Mouse (Mus musculus) testis, adult 2 months (tissue): ENCODE measurements around the gene Zbtb38. TPM values are rescaled to one million over a fixed set of nuclear protein-coding genes. Genes with fewer than 3 reads are reported as not detected.
"Not testable (repeated sequence)": the region's sequence is repeated elsewhere in the genome, so short reads cannot be mapped to it uniquely, and the experiment has no call there.

Experiments used
- H3K27ac ChIP-seq: fragments of 200-500 bp; 2 replicates; pipeline ENCODE4 v1.5.1; 2012; ENCODE audit warnings: low read depth, low read length; ENCODE audit not compliant: control insufficient read depth, insufficient read depth
- H3K27me3 ChIP-seq: fragments of 200-500 bp; 2 replicates; pipeline ENCODE4 v1.6.1; 2012; ENCODE audit warnings: mild to moderate bottlenecking, low read length, moderate library complexity; ENCODE audit not compliant: control insufficient read depth, insufficient read depth
- H3K36me3 ChIP-seq: fragments of 200-500 bp; 2 replicates; pipeline ENCODE4 v1.6.1; 2012; ENCODE audit warnings: mild to moderate bottlenecking, low read length; ENCODE audit not compliant: control insufficient read depth, insufficient read depth
- H3K4me1 ChIP-seq: fragments of 200-500 bp; 2 replicates; pipeline ENCODE4 v1.6.1; 2012; ENCODE audit warnings: low read length; ENCODE audit not compliant: control insufficient read depth, insufficient read depth
- H3K4me3 ChIP-seq: fragments of 200-500 bp; 2 replicates; pipeline ENCODE4 v1.5.1; 2012; ENCODE audit warnings: low read depth, mild to moderate bottlenecking, low read length, moderate library complexity, mixed read lengths; ENCODE audit not compliant: control insufficient read depth
- CTCF ChIP-seq: fragments of 200-500 bp; IDR thresholded peaks from 2 replicates; pipeline ENCODE4 v1.5.1; 2012; ENCODE audit warnings: low read depth, mild to moderate bottlenecking, inconsistent platforms, low read length, moderate library complexity; ENCODE audit not compliant: control insufficient read depth, insufficient read depth, insufficient replicate concordance
- POLR2A ChIP-seq: fragments of 200-500 bp; IDR thresholded peaks from 2 replicates; pipeline ENCODE4 v1.6.1; 2012; ENCODE audit warnings: low read depth, mild to moderate bottlenecking, inconsistent platforms, low read length, moderate library complexity; ENCODE audit not compliant: control insufficient read depth
- polyA plus RNA-seq: library from polyadenylated mRNA; depleted of rRNA; stranded (reverse); fragments of >200 nt; gene quantifications from 2 replicates; pipeline ENCODE4 v1.2.3, GENCODE M21; 2012

The Zbtb38 gene
- polyA plus RNA-seq, 1 experiment = 2.4 TPM

GRCm38 (mm10) chr9:96649924-96650323 is 102.7 kb downstream of the Zbtb38 start:
- Histone ChIP-seq H3K4me1 (no peaks in the 10 kb centered on the region), H3K27ac (no peak overlapping the region), H3K27me3 (no peaks in the 10 kb centered on the region), H3K4me3 (no peak overlapping the region), H3K36me3 (no peaks in the 10 kb centered on the region)
- TF ChIP-seq CTCF (no peak), POLR2A (no peak)

- no peaks in the 10 kb centered on the region for H3K36me3 ChIP-seq
- no peak for TF ChIP-seq POLR2A
- TF ChIP-seq CTCF = no peak
- H3K4me3 ChIP-seq = no peak overlapping the region
- no peaks in the 10 kb centered on the region for H3K4me1 ChIP-seq
- no peaks in the 10 kb centered on the region for H3K27me3 ChIP-seq
- no peak overlapping the region for H3K27ac ChIP-seq
Observed at GRCm38 (mm10) chr9:96649362-96649761, 103.3 kb downstream of the Zbtb38 start.

GRCm38 (mm10) chr9:96646668-96647295 is 105.8 kb downstream of the Zbtb38 start:
- Histone ChIP-seq H3K36me3 (no peaks in the 10 kb centered on the region), H3K27ac (no peak overlapping the region), H3K4me1 (no peaks in the 10 kb centered on the region), H3K4me3 (no peak overlapping the region), H3K27me3 (no peaks in the 10 kb centered on the region)
- no peak for TF ChIP-seq POLR2A
- TF ChIP-seq CTCF = no peak

GRCm38 (mm10) chr9:96644840-96645239 is 107.8 kb downstream of the Zbtb38 start:
- no peaks in the 10 kb centered on the region for H3K27me3 ChIP-seq
- TF ChIP-seq CTCF (no peak), POLR2A (no peak)
- no peak overlapping the region for H3K27ac ChIP-seq
- H3K36me3 ChIP-seq = no peaks in the 10 kb centered on the region
- H3K4me3 ChIP-seq = no peak overlapping the region
- no peaks in the 10 kb centered on the region for H3K4me1 ChIP-seq

- not testable (repeated sequence) for H3K27ac ChIP-seq, H3K36me3 ChIP-seq, H3K27me3 ChIP-seq, H3K4me1 ChIP-seq, H3K4me3 ChIP-seq
Observed at GRCm38 (mm10) chr9:96644002-96644401, 108.6 kb downstream of the Zbtb38 start.

GRCm38 (mm10) chr9:96639451-96639850 is 113.2 kb downstream of the Zbtb38 start:
- Histone ChIP-seq H3K4me1 (no peaks in the 10 kb centered on the region; the same call in none of the 2 replicates), H3K27me3 (no peaks in the 10 kb centered on the region), H3K27ac (no peak overlapping the region), H3K36me3 (no peaks in the 10 kb centered on the region), H3K4me3 (no peak overlapping the region)
- TF ChIP-seq POLR2A (no peak), CTCF (no peak)

- H3K36me3 ChIP-seq = no peaks in the 10 kb centered on the region
- no peak overlapping the region for H3K4me3 ChIP-seq
- no peak overlapping the region for H3K27ac ChIP-seq
- H3K27me3 ChIP-seq = no peaks in the 10 kb centered on the region
- TF ChIP-seq CTCF (no peak), POLR2A (no peak)
- H3K4me1 ChIP-seq = no peaks in the 10 kb centered on the region; the same call in none of the 2 replicates
Observed at GRCm38 (mm10) chr9:96638508-96638907, 114.1 kb downstream of the Zbtb38 start.

GRCm38 (mm10) chr9:96637157-96637548 is 115.5 kb downstream of the Zbtb38 start:
- TF ChIP-seq POLR2A = no peak
- TF ChIP-seq CTCF = no peak
- H3K36me3 ChIP-seq = no peaks in the 10 kb centered on the region

More at GRCm38 (mm10) chr9:96637157-96637548, 115.5 kb downstream of the Zbtb38 start:
- H3K4me1 ChIP-seq = no peaks in the 10 kb centered on the region; the same call in none of the 2 replicates
- no peaks in the 10 kb centered on the region for H3K27me3 ChIP-seq
- no peak overlapping the region for H3K4me3 ChIP-seq
- H3K27ac ChIP-seq = no peak overlapping the region
